Mouse (Mus musculus) heart, postnatal 0 days (tissue): ENCODE measurements around the gene Ccdc187. TPM values are rescaled to one million over a fixed set of nuclear protein-coding genes. Genes with fewer than 3 reads are reported as not detected.

Experiments used
- ATAC-seq: fragments of 200-750 bp; cut with Nextera tagmentation; 2 replicates; pipeline ENCODE4 v1.8.0; 2017; ENCODE audit warnings: low read depth, moderate number of reproducible peaks, moderate library complexity; ENCODE audit not compliant: insufficient read depth
- DNase-seq: peaks from one replicate; pipeline ENCODE4 v3.0.0-alpha.2; 2016; ENCODE audit warnings: low spot score
- H3K27ac ChIP-seq: fragments of 300-500 bp; sonication (generic); 2 replicates; pipeline ENCODE4 v1.5.1; 2014; ENCODE audit warnings: low read depth, mild to moderate bottlenecking
- H3K27me3 ChIP-seq: fragments of 300-500 bp; sonication (generic); 2 replicates; pipeline ENCODE4 v1.6.1; 2014; ENCODE audit warnings: low read length, mixed read lengths; ENCODE audit not compliant: control insufficient read depth, insufficient read depth
- H3K36me3 ChIP-seq: fragments of 300-500 bp; sonication (generic); replicated peaks from 2 replicates; pipeline ENCODE4 v1.6.1; 2014; ENCODE audit warnings: low read length, mixed read lengths; ENCODE audit not compliant: control insufficient read depth, insufficient read depth
- H3K4me1 ChIP-seq: fragments of 300-500 bp; sonication (generic); 2 replicates; pipeline ENCODE4 v1.6.1; 2014; ENCODE audit warnings: antibody characterized with exemption; ENCODE audit not compliant: control insufficient read depth, insufficient read depth
- H3K4me2 ChIP-seq: fragments of 300-500 bp; sonication (generic); 2 replicates; pipeline ENCODE4 v1.6.1; 2014; ENCODE audit warnings: low read depth, mild to moderate bottlenecking, low read length, moderate library complexity
- H3K4me3 ChIP-seq: fragments of 300-500 bp; sonication (generic); 2 replicates; pipeline ENCODE4 v1.5.1; 2014; ENCODE audit warnings: low read depth, low read length
- H3K9ac ChIP-seq: fragments of 300-500 bp; sonication (generic); replicated peaks from 2 replicates; pipeline ENCODE4 v1.6.1; 2014; ENCODE audit warnings: low read depth, low read length, mixed read lengths
- H3K9me3 ChIP-seq: fragments of 300-500 bp; sonication (generic); replicated peaks from 2 replicates; pipeline ENCODE4 v1.6.1; 2016; ENCODE audit warnings: low read length; ENCODE audit not compliant: control insufficient read depth
- CTCF ChIP-seq: IDR thresholded peaks from 2 replicates; pipeline ENCODE4 v1.5.1; 2016; ENCODE audit warnings: antibody characterized with exemption, control low read depth, low read depth
- EP300 ChIP-seq: IDR thresholded peaks from 2 replicates; pipeline ENCODE4 v1.6.1; 2016; ENCODE audit warnings: antibody characterized with exemption, low read depth
- WGBS: fragments of 180-500 bp; shearing (Covaris S2); extraction: QIAGEN DNeasy Blood & Tissue Kit; methylation state at CpG from one replicate; pipeline ENCODE4 v1.1.7; 2014; 5-methylcytosine and 5-hydroxymethylcytosine counted together
- polyA plus RNA-seq: library from polyadenylated mRNA; unstranded; fragments of >200 nt; fragmentation: Nextera tagmentation; extraction: Ambion mirVana; gene quantifications from 2 replicates; pipeline ENCODE4 v1.2.1, GENCODE M21; 2015
- total RNA-seq: library from RNA; depleted of rRNA; stranded (reverse); fragments of >200 nt; gene quantifications from 2 replicates; pipeline ENCODE4 v1.2.3, GENCODE M21; 2014; ENCODE audit warnings: low replicate concordance

Gene Ccdc187
- total and polyA plus RNA-seq, 2 experiments from 2014 or later: 0.04 to 0.61 TPM

DNA sequence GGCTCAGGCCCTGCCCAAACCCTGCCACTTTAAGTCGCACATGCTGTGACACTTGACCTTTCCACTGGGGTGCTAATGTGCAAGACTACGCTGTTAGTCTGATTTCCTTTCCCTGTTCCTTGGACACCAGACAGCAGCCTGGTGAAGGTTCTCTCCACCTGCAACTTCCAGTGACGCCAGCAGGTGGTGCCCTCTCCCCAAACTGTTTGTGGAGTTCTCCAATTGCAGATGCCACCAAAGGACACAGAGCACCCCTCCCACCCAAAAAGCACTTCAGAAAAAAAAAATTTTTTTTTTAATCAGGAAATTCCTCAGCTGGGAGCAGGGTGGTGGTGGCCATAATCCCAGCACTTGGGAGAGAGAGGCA is 6.4 kb upstream of the Ccdc187 start:
- WGBS: 0% methylated on average over 3 of the region's 3 CpGs

DNA sequence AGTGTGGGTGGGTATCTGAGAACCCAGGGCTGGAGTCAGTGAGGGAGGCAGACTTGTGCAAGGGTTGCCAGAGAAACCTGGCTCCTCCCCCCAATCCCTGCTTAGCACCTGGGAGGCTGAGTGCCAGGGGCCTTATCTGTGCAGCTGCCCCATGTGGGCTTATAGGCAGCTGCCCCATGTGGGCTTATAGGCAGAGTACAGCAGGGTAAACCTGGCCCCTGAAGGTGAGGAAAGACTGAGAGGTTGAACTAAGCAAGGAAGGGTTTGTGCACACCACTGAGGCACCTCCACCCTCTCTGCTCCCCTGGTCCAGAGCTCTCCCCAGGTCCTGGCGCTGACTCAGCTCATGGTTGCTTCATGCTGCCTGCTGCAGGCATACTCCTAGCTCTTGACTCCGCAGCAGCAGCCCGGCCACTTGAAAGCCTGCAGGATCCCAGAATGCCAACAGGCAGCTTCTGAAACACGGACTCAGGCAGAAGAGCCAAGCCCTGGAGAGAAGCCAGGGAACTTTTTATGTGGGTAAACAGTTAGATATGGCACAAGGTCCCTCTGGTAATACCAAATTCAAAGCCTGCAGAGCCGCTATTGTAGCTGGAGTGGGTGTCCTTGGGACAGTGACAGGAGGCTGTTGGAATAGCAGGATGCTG is 5.9 kb upstream of the Ccdc187 start:
- no peaks in the 10 kb centered on the region for H3K27me3 ChIP-seq
- peak; percentile 27 for ATAC-seq
- TF ChIP-seq CTCF: no peak
- TF ChIP-seq EP300: no peak
- H3K4me1 ChIP-seq: peaks cover 19% of the 10 kb centered on the region; the same call in 1 of the 2 replicates
- no peaks in the 10 kb centered on the region for H3K9me3 ChIP-seq
- H3K36me3 ChIP-seq: no peaks in the 10 kb centered on the region
- DNase-seq: peak; percentile 35
- H3K4me3 ChIP-seq: no peak overlapping the region
- no peak overlapping the region for H3K9ac ChIP-seq
- H3K27ac ChIP-seq: peak overlapping the region; percentile 44; the same call in 1 of the 2 replicates
- WGBS: 21% methylated on average over 5 of the region's 5 CpGs
- no peak overlapping the region for H3K4me2 ChIP-seq

More for the DNA sequence above, 6.4 kb upstream of the Ccdc187 start:
- Histone ChIP-seq H3K27me3 (no peaks in the 10 kb centered on the region), H3K9me3 (no peaks in the 10 kb centered on the region), H3K36me3 (no peaks in the 10 kb centered on the region), H3K4me1 (peaks cover 19% of the 10 kb centered on the region; the same call in 1 of the 2 replicates), H3K27ac (peak overlapping the region; percentile 44; the same call in 1 of the 2 replicates), H3K9ac (no peak overlapping the region), H3K4me2 (no peak overlapping the region), H3K4me3 (no peak overlapping the region)
- ATAC-seq (peak; percentile 19), DNase-seq (peak; percentile 73)
- peak; percentile 91 for TF ChIP-seq CTCF
- no peak for TF ChIP-seq EP300

DNA sequence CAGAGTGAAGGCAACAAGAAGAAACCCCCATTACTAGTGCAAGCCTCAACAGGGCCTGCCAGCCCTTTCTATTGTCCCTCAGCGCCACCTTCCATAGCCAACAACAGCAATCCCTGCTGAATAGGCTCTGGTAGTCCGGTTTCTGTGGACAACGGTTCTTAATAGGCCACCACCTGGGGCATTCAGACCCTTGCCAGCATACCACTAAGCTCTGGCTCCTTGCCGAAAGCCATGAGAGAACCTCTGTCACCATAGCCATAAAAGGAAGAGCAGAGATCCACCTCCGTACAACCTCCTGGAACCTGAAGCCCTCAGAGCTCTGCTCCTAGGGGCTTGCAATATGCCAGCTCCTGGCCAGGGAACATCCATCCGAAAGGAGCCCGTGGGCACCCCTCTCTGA is 5.0 kb upstream of the Ccdc187 start:
- no peak for ATAC-seq

DNA sequence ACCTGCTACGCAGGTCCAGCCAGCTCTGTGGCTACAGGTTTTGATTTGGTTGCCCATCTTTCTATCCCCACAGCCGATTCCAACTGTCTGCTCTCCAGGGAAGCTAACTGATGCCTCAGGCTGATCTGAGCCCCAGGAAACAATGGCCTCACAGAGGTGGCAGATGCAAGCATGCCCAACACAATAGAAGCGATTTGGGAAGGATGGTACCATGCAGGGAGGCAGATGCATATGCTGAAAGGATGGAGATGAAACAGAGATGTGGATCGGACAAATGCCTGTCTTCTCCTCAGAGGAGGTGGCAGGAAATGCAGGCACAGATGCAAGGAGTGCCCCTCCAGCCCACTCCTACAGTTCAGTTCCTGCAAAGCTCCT is 4.5 kb upstream of the Ccdc187 start:
- H3K9ac ChIP-seq: no peak overlapping the region
- H3K27me3 ChIP-seq: no peaks in the 10 kb centered on the region
- no peak overlapping the region for H3K4me3 ChIP-seq
- no peaks in the 10 kb centered on the region for H3K36me3 ChIP-seq
- no peak overlapping the region for H3K4me2 ChIP-seq
- H3K9me3 ChIP-seq: no peaks in the 10 kb centered on the region
- TF ChIP-seq EP300 (no peak), CTCF (no peak)
- no peak for ATAC-seq
- H3K27ac ChIP-seq: no peak overlapping the region
- no peak for DNase-seq
- peaks cover 19% of the 10 kb centered on the region; the same call in 1 of the 2 replicates for H3K4me1 ChIP-seq
- WGBS: 36% methylated on average over 4 of the region's 4 CpGs

More for the DNA sequence above, 5.0 kb upstream of the Ccdc187 start:
- no peak overlapping the region for H3K4me2 ChIP-seq
- no peak overlapping the region for H3K4me3 ChIP-seq
- WGBS: 55% methylated on average over 7 of the region's 7 CpGs
- H3K4me1 ChIP-seq: peaks cover 19% of the 10 kb centered on the region; the same call in 1 of the 2 replicates
- H3K9me3 ChIP-seq: no peaks in the 10 kb centered on the region
- no peaks in the 10 kb centered on the region for H3K27me3 ChIP-seq
- no peak overlapping the region for H3K27ac ChIP-seq
- no peaks in the 10 kb centered on the region for H3K36me3 ChIP-seq
- H3K9ac ChIP-seq: no peak overlapping the region
- TF ChIP-seq CTCF (no peak), EP300 (no peak)
- no peak for DNase-seq

DNA sequence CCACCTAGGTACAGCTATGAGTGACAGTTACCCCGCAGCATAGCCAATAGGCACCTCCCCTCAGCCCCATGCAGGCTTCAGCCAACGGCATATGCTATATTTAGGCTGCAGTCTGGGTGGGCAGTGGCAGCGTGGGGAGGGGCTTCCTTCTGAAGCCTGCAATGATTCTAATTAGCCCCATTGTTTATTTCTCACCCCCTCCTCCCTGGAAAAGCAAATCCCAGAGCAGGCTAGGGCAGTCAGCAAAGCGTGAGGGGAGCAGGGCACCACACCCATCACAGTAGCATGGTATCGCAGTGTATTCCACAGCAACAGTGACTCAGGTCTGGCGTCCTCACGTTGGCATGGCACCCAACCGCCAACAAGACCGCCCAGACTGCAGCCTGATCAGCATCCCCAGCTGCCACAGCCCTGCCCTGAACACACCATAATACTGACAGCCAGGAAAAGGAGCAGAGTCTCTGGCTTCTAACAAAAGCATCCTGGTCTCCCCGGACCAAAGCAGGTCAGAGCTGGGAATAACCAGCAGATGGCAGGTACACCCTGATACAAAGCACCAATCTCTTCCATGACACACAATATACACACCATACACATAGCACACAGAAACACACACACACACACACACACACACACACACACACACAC is 4.0 kb upstream of the Ccdc187 start:
- Histone ChIP-seq H3K27ac (no peak overlapping the region), H3K9me3 (no peaks in the 10 kb centered on the region), H3K4me1 (peaks cover 19% of the 10 kb centered on the region; the same call in 1 of the 2 replicates), H3K36me3 (no peaks in the 10 kb centered on the region), H3K4me3 (no peak overlapping the region), H3K4me2 (peak overlapping the region; percentile 49), H3K9ac (no peak overlapping the region), H3K27me3 (no peaks in the 10 kb centered on the region)
- peak; percentile 72 for ATAC-seq
- TF ChIP-seq CTCF (peak; percentile 12; the same call in 1 of the 2 replicates), EP300 (no peak)
- 1% methylated on average over 10 of the region's 10 CpGs for WGBS
- DNase-seq: peak; percentile 41
